Mouse (Mus musculus) limb, embryonic 11.5 days (tissue): ENCODE measurements around the gene Sucla2. TPM values are rescaled to one million over a fixed set of nuclear protein-coding genes. Genes with fewer than 3 reads are reported as not detected.
A peak's percentile ranks its signal among the peaks of the same experiment; 100 is the strongest.

Experiments
- ATAC-seq: fragments of 200-750 bp; cut with Nextera tagmentation; 2 replicates; pipeline ENCODE4 v1.8.0; 2017; ENCODE audit warnings: low read depth; ENCODE audit not compliant: insufficient number of reproducible peaks, low FRiP score, low TSS enrichment
- DNase-seq: peaks from one replicate; pipeline ENCODE4 v3.0.0-alpha.2; 2015; ENCODE audit warnings: low spot score
- H3K27ac ChIP-seq: fragments of 300-500 bp; sonication (generic); replicated peaks from 2 replicates; pipeline ENCODE4 v1.5.1; 2014; ENCODE audit warnings: low read depth, mild to moderate bottlenecking, low read length
- H3K27me3 ChIP-seq: fragments of 300-500 bp; sonication (generic); 2 replicates; pipeline ENCODE4 v1.6.1; 2014; ENCODE audit warnings: mild to moderate bottlenecking, low read length, mixed read lengths; ENCODE audit not compliant: control insufficient read depth, insufficient read depth
- H3K36me3 ChIP-seq: fragments of 300-500 bp; sonication (generic); 2 replicates; pipeline ENCODE4 v1.6.1; 2014; ENCODE audit warnings: mild to moderate bottlenecking, low read length, moderate library complexity, mixed read lengths; ENCODE audit not compliant: control insufficient read depth, insufficient read depth
- H3K4me1 ChIP-seq: fragments of 300-500 bp; sonication (generic); 2 replicates; pipeline ENCODE4 v1.6.1; 2014; ENCODE audit warnings: low read length, mixed read lengths; ENCODE audit not compliant: control insufficient read depth, insufficient read depth
- H3K4me2 ChIP-seq: fragments of 300-500 bp; sonication (generic); 2 replicates; pipeline ENCODE4 v1.6.1; 2014; ENCODE audit warnings: low read depth, mild to moderate bottlenecking, moderate library complexity; ENCODE audit not compliant: severe bottlenecking
- H3K4me3 ChIP-seq: fragments of 300-500 bp; sonication (generic); 2 replicates; pipeline ENCODE4 v1.5.1; 2014; ENCODE audit warnings: low read depth, low read length
- H3K9ac ChIP-seq: fragments of 300-500 bp; sonication (generic); 2 replicates; pipeline ENCODE4 v1.6.1; 2014; ENCODE audit warnings: mild to moderate bottlenecking, low read length
- H3K9me3 ChIP-seq: fragments of 300-500 bp; sonication (generic); 2 replicates; pipeline ENCODE4 v1.6.1; 2016; ENCODE audit warnings: low read length; ENCODE audit not compliant: control insufficient read depth
- WGBS: fragments of 180-500 bp; shearing (Covaris S2); extraction: QIAGEN DNeasy Blood & Tissue Kit; methylation state at CpG from one replicate; pipeline ENCODE4 v1.1.7; 2014; 5-methylcytosine and 5-hydroxymethylcytosine counted together
- polyA plus RNA-seq: library from polyadenylated mRNA; unstranded; fragments of >200 nt; fragmentation: Nextera tagmentation; extraction: Ambion mirVana; gene quantifications from 2 replicates; pipeline ENCODE4 v1.2.1, GENCODE M21; 2014

Sucla2 gene
- polyA plus RNA-seq, 1 experiment from 2014 or later, result 109 TPM

GRCm38 (mm10) chr14:73535641-73536040 lies 10.5 kb downstream of the Sucla2 start:
- Histone ChIP-seq H3K27ac (no peak overlapping the region), H3K9me3 (no peaks in the 10 kb centered on the region), H3K27me3 (no peaks in the 10 kb centered on the region), H3K4me1 (no peaks in the 10 kb centered on the region), H3K4me3 (no peak overlapping the region), H3K9ac (no peak overlapping the region), H3K4me2 (no peak overlapping the region), H3K36me3 (no peaks in the 10 kb centered on the region)
- ATAC-seq, result no peak
- WGBS, result 78% methylated on average over 2 of the region's 2 CpGs
- DNase-seq, result no peak

GRCm38 (mm10) chr14:73543781-73544180 lies 18.7 kb downstream of the Sucla2 start:
- Histone ChIP-seq H3K4me2 (no peak overlapping the region), H3K4me3 (no peak overlapping the region), H3K9ac (no peak overlapping the region), H3K27me3 (no peaks in the 10 kb centered on the region), H3K27ac (no peak overlapping the region), H3K36me3 (no peaks in the 10 kb centered on the region), H3K9me3 (no peaks in the 10 kb centered on the region), H3K4me1 (no peaks in the 10 kb centered on the region)
- ATAC-seq (no peak), DNase-seq (no peak)
- WGBS, result 58% methylated on average over 6 of the region's 6 CpGs

GRCm38 (mm10) chr14:73547034-73547433 lies 21.9 kb downstream of the Sucla2 start:
- Histone ChIP-seq H3K9me3 (no peaks in the 10 kb centered on the region), H3K36me3 (no peaks in the 10 kb centered on the region), H3K27ac (no peak overlapping the region), H3K27me3 (no peaks in the 10 kb centered on the region), H3K4me3 (no peak overlapping the region), H3K4me1 (no peaks in the 10 kb centered on the region), H3K9ac (no peak overlapping the region), H3K4me2 (no peak overlapping the region)
- 64% methylated on average over 4 of the region's 4 CpGs for WGBS
- ATAC-seq (no peak), DNase-seq (no peak)

- Histone ChIP-seq H3K9me3 (no peaks in the 10 kb centered on the region), H3K4me1 (no peaks in the 10 kb centered on the region), H3K4me3 (no peak within 1 kb of the TSS), H3K27ac (no peak within 1 kb of the TSS), H3K27me3 (no peaks in the 10 kb centered on the region), H3K36me3 (no peaks in the 10 kb centered on the region), H3K4me2 (no peak within 1 kb of the TSS), H3K9ac (no peak within 1 kb of the TSS)
- no peak for ATAC-seq
- WGBS, result 94% methylated on average over 3 of the region's 3 CpGs
- DNase-seq, result no peak
Observed at GRCm38 (mm10) chr14:73548051-73548450, 22.9 kb downstream of the Sucla2 start, which contains the start of gene Nudt15. Gene Nudt15 (minus strand): TSS chr14:73548242.

- Histone ChIP-seq H3K9me3 (no peaks in the 10 kb centered on the region), H3K4me3 (no peak overlapping the region), H3K9ac (no peak overlapping the region), H3K27me3 (no peaks in the 10 kb centered on the region), H3K27ac (no peak overlapping the region), H3K36me3 (no peaks in the 10 kb centered on the region), H3K4me2 (no peak overlapping the region), H3K4me1 (peaks cover 4% of the 10 kb centered on the region; the same call in 1 of the 2 replicates)
- DNase-seq (no peak), ATAC-seq (no peak)
- 50% methylated on average over 3 of the region's 3 CpGs for WGBS
Observed at GRCm38 (mm10) chr14:73550291-73550690, 25.2 kb downstream of the Sucla2 start.

- Histone ChIP-seq H3K36me3 (no peaks in the 10 kb centered on the region), H3K9ac (no peak overlapping the region), H3K27me3 (no peaks in the 10 kb centered on the region), H3K9me3 (no peaks in the 10 kb centered on the region), H3K4me3 (no peak overlapping the region), H3K27ac (no peak overlapping the region), H3K4me2 (no peak overlapping the region), H3K4me1 (peaks cover 4% of the 10 kb centered on the region; the same call in 1 of the 2 replicates)
- DNase-seq, result no peak
- 63% methylated on average over 8 of the region's 8 CpGs for WGBS
- no peak for ATAC-seq
Observed at GRCm38 (mm10) chr14:73550732-73551131, 25.6 kb downstream of the Sucla2 start.

- Histone ChIP-seq H3K9ac (no peak overlapping the region), H3K27me3 (no peaks in the 10 kb centered on the region), H3K4me1 (peaks cover 4% of the 10 kb centered on the region; the same call in 1 of the 2 replicates), H3K9me3 (no peaks in the 10 kb centered on the region), H3K4me3 (no peak overlapping the region), H3K4me2 (no peak overlapping the region), H3K27ac (no peak overlapping the region), H3K36me3 (0 out of 2 replicates have a peak, but pooled peaks cover 1% of the 10 kb centered on the region)
- no peak for DNase-seq
- no peak for ATAC-seq
- 87% methylated on average over 6 of the region's 6 CpGs for WGBS
Observed at GRCm38 (mm10) chr14:73551164-73551563, 26.0 kb downstream of the Sucla2 start.

- ATAC-seq, result peak; percentile 95
- WGBS, result 4% methylated on average over 61 of the region's 61 CpGs
Observed at GRCm38 (mm10) chr14:73552341-73553121, 27.4 kb downstream of the Sucla2 start.

More at GRCm38 (mm10) chr14:73552341-73553121, 27.4 kb downstream of the Sucla2 start:
- H3K27me3 ChIP-seq, result no peaks in the 10 kb centered on the region
- 0 out of 2 replicates have a peak, but pooled peaks cover 2% of the 10 kb centered on the region for H3K36me3 ChIP-seq
- peaks cover 4% of the 10 kb centered on the region; the same call in 1 of the 2 replicates for H3K4me1 ChIP-seq
- H3K9ac ChIP-seq, result peak overlapping the region; percentile 94
- no peaks in the 10 kb centered on the region for H3K9me3 ChIP-seq
- peak overlapping the region; percentile 95 for H3K4me3 ChIP-seq
- peak overlapping the region; percentile 69; the same call in 1 of the 2 replicates for H3K27ac ChIP-seq
- peak overlapping the region; percentile 64 for H3K4me2 ChIP-seq
- DNase-seq, result peak; percentile 98
